15 mouse cellular contexts compared by ENCODE assay signal in the genomic region with DNA sequence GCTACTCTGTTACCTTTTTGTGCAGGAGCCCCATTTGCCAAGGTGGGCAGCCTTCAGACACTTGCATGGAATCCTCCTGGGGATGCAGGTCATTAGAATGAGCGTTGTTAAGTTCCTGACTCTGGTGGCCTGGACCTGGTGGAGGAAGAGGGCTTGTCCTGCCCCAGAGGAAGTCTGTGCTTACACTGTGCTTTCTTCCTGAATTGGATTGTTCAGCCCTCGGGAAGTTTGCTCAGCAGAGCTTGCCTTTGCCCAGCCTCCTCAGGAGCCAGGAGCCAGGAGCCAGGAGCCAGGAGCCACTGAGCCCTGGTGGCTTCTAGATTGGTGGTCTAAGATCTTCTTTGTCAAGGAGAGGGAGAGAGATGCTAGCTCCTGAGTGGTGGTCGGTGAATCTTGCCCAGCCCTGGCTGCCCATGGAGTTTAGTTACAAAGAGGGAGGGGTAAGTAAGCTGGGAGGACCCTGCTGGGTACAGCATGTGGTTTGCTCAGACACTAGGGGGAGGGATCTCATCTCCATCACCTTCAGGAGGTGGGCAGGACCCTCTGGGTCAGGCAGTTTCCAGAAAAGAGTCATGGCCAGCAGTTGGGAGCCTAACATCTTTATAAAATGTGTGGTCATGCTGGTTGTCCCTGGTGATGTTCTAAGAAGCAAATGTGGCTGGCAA. TPM values are rescaled to one million over a fixed set of nuclear protein-coding genes. Genes with fewer than 3 reads are reported as not detected.
DNase-seq lines count a peak whose midpoint lies in the region; ATAC-seq lines count a peak whose summit lies in the region.
"Had no signal": no experiment of that assay in that cellular context is flagged by ENCODE, and none has a peak within 500 bp of the region (broad histone marks: within the 10 kb centered on the region; RNA-seq: fewer than 3 reads in every experiment).

No protein-coding gene starts in this region.

- no peak for ATAC-seq in hindbrain, embryonic 11.5 days (ENCODE audit: low FRiP score)
- no peak for ATAC-seq in heart, embryonic 16.5 days (replicated peaks; ENCODE audit: extremely low read depth, insufficient read depth, low FRiP score)
- ATAC-seq: forebrain, embryonic 14.5 days had no signal

- no peak overlapping the region for H3K4me3 ChIP-seq in hindbrain, embryonic 10.5 days
- no peak overlapping the region for H3K4me3 ChIP-seq in hindbrain, embryonic 11.5 days (ENCODE audit: low read depth, low read length)
- H3K4me3 ChIP-seq in heart, embryonic 16.5 days (ENCODE audit: low read length): peak overlapping the region; percentile 72
- H3K4me3 ChIP-seq in limb, embryonic 10.5 days: no peak overlapping the region
- H3K4me3 ChIP-seq: embryonic facial prominence, embryonic 13.5 days; left cerebral cortex, adult 2 months; liver, embryonic 13.5 days; midbrain, embryonic 12.5 days had no signal

- WGBS in hindbrain, embryonic 10.5 days: 39% methylated on average over 3 of the region's 3 CpGs
- WGBS in hindbrain, embryonic 11.5 days: 39% methylated on average over 3 of the region's 3 CpGs
- 18% methylated on average over 3 of the region's 3 CpGs for WGBS in heart, embryonic 16.5 days
- WGBS in limb, embryonic 10.5 days: 32% methylated on average over 3 of the region's 3 CpGs

- peaks cover 36% of the 10 kb centered on the region for H3K4me1 ChIP-seq in hindbrain, embryonic 10.5 days (replicated peaks)
- H3K4me1 ChIP-seq in hindbrain, embryonic 11.5 days (replicated peaks; ENCODE audit: control insufficient read depth, insufficient read depth, low read length): 0 out of 2 replicates have a peak, but pooled peaks cover 2% of the 10 kb centered on the region
- peaks cover 37% of the 10 kb centered on the region for H3K4me1 ChIP-seq in heart, embryonic 16.5 days (ENCODE audit: control insufficient read depth, insufficient read depth, low read length)
- peaks cover 31% of the 10 kb centered on the region for H3K4me1 ChIP-seq in limb, embryonic 10.5 days

- H3K4me2 ChIP-seq in hindbrain, embryonic 11.5 days (replicated peaks; ENCODE audit: low read depth, low read length): no peak overlapping the region
- H3K4me2 ChIP-seq in heart, embryonic 16.5 days (ENCODE audit: low read depth, low read length): peak overlapping the region; percentile 81
- H3K4me2 ChIP-seq: embryonic facial prominence, embryonic 13.5 days; liver, embryonic 13.5 days; midbrain, embryonic 12.5 days had no signal

- intact Hi-C loops in gastrocnemius, postnatal 14 days (cut with DNase I; ENCODE audit: low total_unique reads): no loop called here

- H3K27me3 ChIP-seq in hindbrain, embryonic 10.5 days (ENCODE audit: insufficient read depth, poor library complexity, severe bottlenecking): peaks cover 70% of the 10 kb centered on the region
- peaks cover 34% of the 10 kb centered on the region for H3K27me3 ChIP-seq in hindbrain, embryonic 11.5 days (ENCODE audit: control insufficient read depth, insufficient read depth, low read length)
- H3K27me3 ChIP-seq in heart, embryonic 16.5 days (ENCODE audit: control insufficient read depth, insufficient read depth, low read length): peaks cover 18% of the 10 kb centered on the region
- H3K27me3 ChIP-seq in limb, embryonic 10.5 days (ENCODE audit: low read depth, poor library complexity, severe bottlenecking): peaks cover 74% of the 10 kb centered on the region

- DNase-seq in hindbrain, embryonic 10.5 days (ENCODE audit: low spot score): no peak
- DNase-seq in hindbrain, embryonic 11.5 days (ENCODE audit: low spot score): no peak
- DNase-seq in limb, embryonic 10.5 days (ENCODE audit: low spot score): no peak
- DNase-seq in lung, postnatal 36 days: peak; percentile 67
- DNase-seq in yolk sac, embryonic 10.5 days (ENCODE audit: low spot score): no peak
- DNase-seq in gastrocnemius, postnatal 14 days: no peak
- DNase-seq in neural tube, embryonic 10.5 days (ENCODE audit: extremely low spot score, low spot score): no peak
- DNase-seq: liver, embryonic 13.5 days; retina, postnatal 1 day; thymus, postnatal 4 days had no signal

- H3K36me3 ChIP-seq in hindbrain, embryonic 10.5 days: no peaks in the 10 kb centered on the region
- H3K36me3 ChIP-seq in hindbrain, embryonic 11.5 days (ENCODE audit: control insufficient read depth, insufficient read depth, low read length): no peaks in the 10 kb centered on the region
- H3K36me3 ChIP-seq in heart, embryonic 16.5 days (ENCODE audit: control insufficient read depth, insufficient read depth): no peaks in the 10 kb centered on the region
- no peaks in the 10 kb centered on the region for H3K36me3 ChIP-seq in limb, embryonic 10.5 days
- H3K36me3 ChIP-seq: embryonic facial prominence, embryonic 13.5 days; liver, embryonic 13.5 days; midbrain, embryonic 12.5 days had no signal

- no peak overlapping the region for H3K9ac ChIP-seq in hindbrain, embryonic 11.5 days (ENCODE audit: low read depth, low read length)
- H3K9ac ChIP-seq in heart, embryonic 16.5 days (ENCODE audit: low read length): peak overlapping the region; percentile 91
- H3K9ac ChIP-seq: embryonic facial prominence, embryonic 13.5 days; liver, embryonic 13.5 days; midbrain, embryonic 12.5 days had no signal

- 0 out of 2 replicates have a peak overlapping the region, but pooled peaks have one; percentile 12 for H3K27ac ChIP-seq in hindbrain, embryonic 10.5 days
- H3K27ac ChIP-seq in hindbrain, embryonic 11.5 days (ENCODE audit: low read depth, low read length): no peak overlapping the region
- H3K27ac ChIP-seq in heart, embryonic 16.5 days (ENCODE audit: low read length): peak overlapping the region; percentile 96
- H3K27ac ChIP-seq in limb, embryonic 10.5 days: peak overlapping the region; percentile 2; the same call in 1 of the 2 replicates
- H3K27ac ChIP-seq: embryonic facial prominence, embryonic 13.5 days; left cerebral cortex, adult 2 months; liver, embryonic 13.5 days; midbrain, embryonic 12.5 days had no signal

- peaks cover under 1% of the 10 kb centered on the region; the same call in 1 of the 2 replicates for H3K9me3 ChIP-seq in hindbrain, embryonic 10.5 days
- no peaks in the 10 kb centered on the region for H3K9me3 ChIP-seq in hindbrain, embryonic 11.5 days (ENCODE audit: control insufficient read depth, low read length)
- no peaks in the 10 kb centered on the region for H3K9me3 ChIP-seq in heart, embryonic 16.5 days (replicated peaks; ENCODE audit: control insufficient read depth, low read length)
- H3K9me3 ChIP-seq in limb, embryonic 10.5 days (replicated peaks): no peaks in the 10 kb centered on the region
- H3K9me3 ChIP-seq: embryonic facial prominence, embryonic 13.5 days; liver, embryonic 13.5 days; midbrain, embryonic 12.5 days had no signal

RNA-seq across cellular contexts. Expression of a gene that starts 3.0 kb away (rescaled TPM):
- 0.98 and 2.3 TPM in 2 replicates for polyA plus RNA-seq in hindbrain, embryonic 10.5 days (2016; fragmentation: Nextera tagmentation; extraction: Ambion mirVana)
- polyA plus RNA-seq in hindbrain, embryonic 11.5 days (2014; fragmentation: Nextera tagmentation; extraction: Ambion mirVana): 1.7 and 2.5 TPM in 2 replicates
- polyA plus RNA-seq in heart, embryonic 16.5 days (2015; fragmentation: Nextera tagmentation; extraction: Ambion mirVana): 34.6 and 34.9 TPM in 2 replicates
- polyA plus RNA-seq in limb, embryonic 10.5 days (2016; fragmentation: Nextera tagmentation; extraction: Ambion mirVana): 0.94 and 1.0 TPM in 2 replicates
- total RNA-seq in gastrocnemius, postnatal 14 days (2021): 1 to 10 TPM in 1 of 2 experiments, under 1 TPM in 1; 0.84 to 1.4 TPM

RNA-seq across cellular contexts. Expression of a gene that starts 14.7 kb away (rescaled TPM):
- 0.55 and 0.71 TPM in 2 replicates for polyA plus RNA-seq in hindbrain, embryonic 10.5 days (2016; fragmentation: Nextera tagmentation; extraction: Ambion mirVana)
- 0.27 and 0.88 TPM in 2 replicates for polyA plus RNA-seq in hindbrain, embryonic 11.5 days (2014; fragmentation: Nextera tagmentation; extraction: Ambion mirVana)
- 3.1 and 3.7 TPM in 2 replicates for polyA plus RNA-seq in heart, embryonic 16.5 days (2015; fragmentation: Nextera tagmentation; extraction: Ambion mirVana)
- 0.88 and 1.9 TPM in 2 replicates for polyA plus RNA-seq in limb, embryonic 10.5 days (2016; fragmentation: Nextera tagmentation; extraction: Ambion mirVana)
- under 1 TPM; 0.38 to 0.51 TPM for total RNA-seq in gastrocnemius, postnatal 14 days (2021)
- total RNA-seq: left cerebral cortex, adult 2 months had no signal

RNA-seq across cellular contexts. Expression of a gene that starts 40.1 kb away (rescaled TPM):
- 130 and 134 TPM in 2 replicates for polyA plus RNA-seq in hindbrain, embryonic 10.5 days (2016; fragmentation: Nextera tagmentation; extraction: Ambion mirVana)
- 59.0 and 63.8 TPM in 2 replicates for polyA plus RNA-seq in hindbrain, embryonic 11.5 days (2014; fragmentation: Nextera tagmentation; extraction: Ambion mirVana)
- polyA plus RNA-seq in heart, embryonic 16.5 days (2015; fragmentation: Nextera tagmentation; extraction: Ambion mirVana): 59.2 and 61.5 TPM in 2 replicates
- 145 and 157 TPM in 2 replicates for polyA plus RNA-seq in limb, embryonic 10.5 days (2016; fragmentation: Nextera tagmentation; extraction: Ambion mirVana)
- total RNA-seq in gastrocnemius, postnatal 14 days (2021): 10 to 100 TPM in 1 of 2 experiments, 1 to 10 TPM in 1; 9.8 to 12.2 TPM

RNA-seq across cellular contexts. Expression of a gene that starts 56.6 kb away (rescaled TPM):
- 238 and 265 TPM in 2 replicates for polyA plus RNA-seq in hindbrain, embryonic 10.5 days (2016; fragmentation: Nextera tagmentation; extraction: Ambion mirVana)
- 263 and 264 TPM in 2 replicates for polyA plus RNA-seq in hindbrain, embryonic 11.5 days (2014; fragmentation: Nextera tagmentation; extraction: Ambion mirVana)
- 878 and 900 TPM in 2 replicates for polyA plus RNA-seq in heart, embryonic 16.5 days (2015; fragmentation: Nextera tagmentation; extraction: Ambion mirVana)
- 267 and 310 TPM in 2 replicates for polyA plus RNA-seq in limb, embryonic 10.5 days (2016; fragmentation: Nextera tagmentation; extraction: Ambion mirVana)
- total RNA-seq in gastrocnemius, postnatal 14 days (2021): 100 to 1,000 TPM; 176 to 209 TPM

Comparison
In these comparisons a context has a peak if more than half of its experiments do, and no peak if none do; other contexts are left out.
1. RNA of a gene that starts 3.0 kb away (polyA plus RNA-seq): 34.6 to 34.9 TPM in heart, embryonic 16.5 days; 0.98 to 2.3 TPM in hindbrain, embryonic 10.5 days, 1.7 to 2.5 TPM in hindbrain, embryonic 11.5 days and 0.94 to 1.0 TPM in limb, embryonic 10.5 days; every median in the first group is over 10 times any median in the second.